Mouse (Mus musculus) CH12.LX (cell line): ENCODE results near the gene Dgkz.

ENCODE experiments used
- CHD1 ChIP-seq: IDR thresholded peaks from 2 replicates; pipeline ENCODE4 v1.6.1; 2012; ENCODE audit warnings: low read depth, low read length, improper control_type of control experiment, inconsistent platforms
- CTCF ChIP-seq, 2 experiments: IDR thresholded peaks in 1 of 2; conservative IDR thresholded peaks in 1 of 2; 2 replicates each; pipeline ENCODE4 v1.5.1; 2011 to 2012; ENCODE audit warnings: low read depth in 2 of 2, low read length in 2 of 2, improper control_type of control experiment in 1 of 2, inconsistent platforms in 1 of 2, mild to moderate bottlenecking in 1 of 2, moderate library complexity in 1 of 2
- ELF1 ChIP-seq: IDR thresholded peaks from 2 replicates; pipeline ENCODE4 v1.6.1; 2014; ENCODE audit warnings: low read depth, mild to moderate bottlenecking, inconsistent platforms, low read length, improper control_type of control experiment
- EP300 ChIP-seq: IDR thresholded peaks from 2 replicates; pipeline ENCODE4 v1.6.1; 2011; ENCODE audit warnings: low read length, improper control_type of control experiment
- ETS1 ChIP-seq: conservative IDR thresholded peaks from 2 replicates; pipeline ENCODE4 v1.6.1; 2012; ENCODE audit warnings: low read depth, mild to moderate bottlenecking, inconsistent platforms, low read length, improper control_type of control experiment, moderate library complexity
- MAZ ChIP-seq: IDR thresholded peaks from 2 replicates; pipeline ENCODE4 v1.6.1; 2012; ENCODE audit warnings: low read depth, mild to moderate bottlenecking, inconsistent platforms, low read length, improper control_type of control experiment, moderate library complexity
- NRF1 ChIP-seq: IDR thresholded peaks from 2 replicates; pipeline ENCODE4 v1.6.1; 2014; ENCODE audit warnings: low read depth, mild to moderate bottlenecking, inconsistent platforms, low read length, improper control_type of control experiment, moderate library complexity
- PAX5 ChIP-seq: IDR thresholded peaks from 2 replicates; pipeline ENCODE4 v1.6.1; 2012; ENCODE audit warnings: low read length, inconsistent platforms, mixed read lengths
- POLR2A ChIP-seq: IDR thresholded peaks from 2 replicates; pipeline ENCODE4 v1.6.1; 2011; ENCODE audit warnings: low read depth, mild to moderate bottlenecking, improper control_type of control experiment, low read length
- POLR2AphosphoS2 ChIP-seq: IDR thresholded peaks from 2 replicates; pipeline ENCODE4 v1.6.1; 2011; ENCODE audit warnings: low read depth, low read length, improper control_type of control experiment
- UBTF ChIP-seq: IDR thresholded peaks from 2 replicates; pipeline ENCODE4 v1.6.1; 2012; ENCODE audit warnings: low read depth, mild to moderate bottlenecking, inconsistent platforms, low read length, improper control_type of control experiment, moderate library complexity
- USF1 ChIP-seq: IDR thresholded peaks from 2 replicates; pipeline ENCODE4 v1.6.1; 2014; ENCODE audit warnings: low read depth, mild to moderate bottlenecking, inconsistent platforms, low read length, improper control_type of control experiment
- ZC3H11A ChIP-seq: IDR thresholded peaks from 2 replicates; pipeline ENCODE4 v1.6.1; 2012; ENCODE audit warnings: low read depth, mild to moderate bottlenecking, inconsistent platforms, low read length, improper control_type of control experiment
- ZKSCAN1 ChIP-seq: IDR thresholded peaks from 2 replicates; pipeline ENCODE4 v1.6.1; 2012; ENCODE audit warnings: low read depth, inconsistent platforms, low read length, improper control_type of control experiment, borderline replicate concordance

DNA sequence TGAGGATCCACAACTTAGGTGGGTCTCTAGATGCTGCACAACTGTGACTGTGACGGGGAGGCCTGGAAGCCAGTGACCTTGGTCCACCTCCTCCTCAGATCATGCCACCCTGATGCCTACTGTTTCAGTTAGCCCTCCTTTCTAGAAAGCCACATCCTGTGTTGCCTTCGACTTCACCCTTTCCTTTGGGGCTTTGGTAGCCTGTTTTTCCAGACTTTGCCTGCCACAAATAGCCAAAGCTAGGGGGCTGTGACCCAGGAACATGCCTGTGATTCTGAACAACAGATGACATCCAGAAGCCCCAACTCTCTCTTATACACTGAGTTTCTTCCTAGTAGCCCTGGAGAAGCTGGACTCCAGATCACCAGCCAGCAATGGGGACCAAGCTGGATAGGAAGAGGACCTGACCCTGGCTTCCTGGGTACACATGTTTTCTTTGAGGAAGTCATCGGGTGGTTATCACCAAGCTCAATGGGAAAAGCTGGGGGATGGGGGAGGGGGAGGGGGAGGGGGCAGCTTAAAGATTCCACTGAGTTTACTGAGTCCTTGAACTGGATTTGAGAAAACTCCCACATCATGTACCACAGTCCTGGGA is 11.0 kb downstream of the Dgkz start:
- TF ChIP-seq MAZ (no peak), CTCF (conservative IDR thresholded peaks at IDR 0.05 in 1 of 2, IDR thresholded peaks at IDR 0.05 in 1 of 2; ENCODE audit: low read depth in 2 of 2, low read length in 2 of 2) (no peak), CHD1 (no peak), ZC3H11A (no peak), POLR2A (no peak), ETS1 (no peak), ELF1 (no peak), EP300 (no peak), USF1 (no peak), UBTF (no peak), NRF1 (no peak), POLR2AphosphoS2 (no peak), PAX5 (no peak), ZKSCAN1 (no peak)
